Mouse (Mus musculus) testis, adult 2 months (tissue): Measurements from ENCODE around the gene Zfp36l1. TPM values are rescaled to one million over a fixed set of nuclear protein-coding genes. Genes with fewer than 3 reads are reported as not detected.

Source experiments
- H3K27ac ChIP-seq: fragments of 200-500 bp; 2 replicates; pipeline ENCODE4 v1.5.1; 2012; ENCODE audit warnings: low read depth, low read length; ENCODE audit not compliant: control insufficient read depth, insufficient read depth
- H3K27me3 ChIP-seq: fragments of 200-500 bp; 2 replicates; pipeline ENCODE4 v1.6.1; 2012; ENCODE audit warnings: mild to moderate bottlenecking, low read length, moderate library complexity; ENCODE audit not compliant: control insufficient read depth, insufficient read depth
- H3K36me3 ChIP-seq: fragments of 200-500 bp; 2 replicates; pipeline ENCODE4 v1.6.1; 2012; ENCODE audit warnings: mild to moderate bottlenecking, low read length; ENCODE audit not compliant: control insufficient read depth, insufficient read depth
- H3K4me1 ChIP-seq: fragments of 200-500 bp; 2 replicates; pipeline ENCODE4 v1.6.1; 2012; ENCODE audit warnings: low read length; ENCODE audit not compliant: control insufficient read depth, insufficient read depth
- H3K4me3 ChIP-seq: fragments of 200-500 bp; 2 replicates; pipeline ENCODE4 v1.5.1; 2012; ENCODE audit warnings: low read depth, mild to moderate bottlenecking, low read length, moderate library complexity, mixed read lengths; ENCODE audit not compliant: control insufficient read depth
- CTCF ChIP-seq: fragments of 200-500 bp; IDR thresholded peaks from 2 replicates; pipeline ENCODE4 v1.5.1; 2012; ENCODE audit warnings: low read depth, mild to moderate bottlenecking, inconsistent platforms, low read length, moderate library complexity; ENCODE audit not compliant: control insufficient read depth, insufficient read depth, insufficient replicate concordance
- POLR2A ChIP-seq: fragments of 200-500 bp; IDR thresholded peaks from 2 replicates; pipeline ENCODE4 v1.6.1; 2012; ENCODE audit warnings: low read depth, mild to moderate bottlenecking, inconsistent platforms, low read length, moderate library complexity; ENCODE audit not compliant: control insufficient read depth
- polyA plus RNA-seq: library from polyadenylated mRNA; depleted of rRNA; stranded (reverse); fragments of >200 nt; gene quantifications from 2 replicates; pipeline ENCODE4 v1.2.3, GENCODE M21; 2012

Zfp36l1 gene
- polyA plus RNA-seq, 1 experiment = 28.4 TPM

- Histone ChIP-seq H3K4me3 (no peak overlapping the region), H3K27ac (no peak overlapping the region), H3K4me1 (peaks cover 2% of the 10 kb centered on the region), H3K27me3 (no peaks in the 10 kb centered on the region), H3K36me3 (no peaks in the 10 kb centered on the region)
- TF ChIP-seq CTCF (no peak), POLR2A (no peak)
Measured at GRCm38 (mm10) chr12:80137246-80137645, 24.4 kb upstream of the Zfp36l1 start.

DNA sequence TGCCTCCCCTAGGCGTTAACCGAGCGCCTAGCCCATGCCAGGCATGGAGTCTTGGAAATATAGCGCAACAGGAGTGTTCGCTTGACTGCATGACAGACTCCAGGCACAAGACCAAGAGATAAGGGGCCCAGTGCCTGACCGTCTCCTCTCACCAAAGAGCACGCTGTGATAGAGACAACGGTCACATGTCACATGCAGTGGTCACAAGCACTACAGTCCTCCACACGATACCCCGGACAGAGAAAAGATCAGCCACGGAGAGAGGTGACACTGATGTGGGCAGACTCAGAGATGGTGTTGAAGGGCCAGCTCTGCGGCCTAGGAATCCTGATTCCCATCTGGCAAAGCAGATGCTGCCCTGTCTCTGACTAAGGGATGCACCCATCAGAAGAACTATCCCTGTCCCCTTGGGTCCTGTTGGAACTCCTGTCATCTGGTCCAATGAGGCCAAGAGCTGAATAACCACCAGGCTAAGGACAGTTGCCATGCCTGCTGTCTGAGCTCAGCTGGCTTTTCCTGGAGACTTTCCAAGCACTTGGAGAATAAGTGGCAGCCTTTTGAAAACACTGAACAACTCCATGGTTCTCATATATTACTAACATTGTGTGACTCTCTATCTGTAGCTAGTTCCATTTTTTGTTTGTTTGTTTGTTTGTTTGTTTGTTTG lies 23.6 kb upstream of the Zfp36l1 start:
- Histone ChIP-seq H3K4me1 (peaks cover 8% of the 10 kb centered on the region), H3K36me3 (no peaks in the 10 kb centered on the region), H3K27ac (no peak overlapping the region), H3K27me3 (no peaks in the 10 kb centered on the region), H3K4me3 (no peak overlapping the region)
- TF ChIP-seq POLR2A (no peak), CTCF (no peak)

DNA sequence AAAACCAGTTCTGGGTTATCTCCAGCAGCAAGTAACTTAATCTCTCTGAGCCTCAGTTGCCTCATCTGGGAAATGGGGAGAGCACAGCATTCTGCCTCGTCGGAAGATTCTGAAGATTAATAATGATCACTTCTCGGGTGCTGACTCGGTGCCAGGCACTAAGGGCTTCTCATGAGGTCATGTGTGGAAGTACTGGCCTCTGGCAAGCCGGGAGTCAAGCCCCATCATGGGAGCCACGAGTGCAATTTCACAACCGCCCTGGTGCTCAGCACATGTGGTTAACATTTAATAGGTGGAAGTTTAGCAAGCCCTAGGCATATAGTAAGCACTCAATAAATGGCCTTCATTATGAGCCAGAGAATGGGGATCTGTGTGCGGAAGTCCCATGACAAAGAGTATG lies 22.4 kb upstream of the Zfp36l1 start:
- H3K4me3 ChIP-seq = no peak overlapping the region
- no peaks in the 10 kb centered on the region for H3K36me3 ChIP-seq
- H3K4me1 ChIP-seq = peaks cover 14% of the 10 kb centered on the region
- TF ChIP-seq CTCF (no peak), POLR2A (no peak)
- no peak overlapping the region for H3K27ac ChIP-seq
- H3K27me3 ChIP-seq = no peaks in the 10 kb centered on the region

DNA sequence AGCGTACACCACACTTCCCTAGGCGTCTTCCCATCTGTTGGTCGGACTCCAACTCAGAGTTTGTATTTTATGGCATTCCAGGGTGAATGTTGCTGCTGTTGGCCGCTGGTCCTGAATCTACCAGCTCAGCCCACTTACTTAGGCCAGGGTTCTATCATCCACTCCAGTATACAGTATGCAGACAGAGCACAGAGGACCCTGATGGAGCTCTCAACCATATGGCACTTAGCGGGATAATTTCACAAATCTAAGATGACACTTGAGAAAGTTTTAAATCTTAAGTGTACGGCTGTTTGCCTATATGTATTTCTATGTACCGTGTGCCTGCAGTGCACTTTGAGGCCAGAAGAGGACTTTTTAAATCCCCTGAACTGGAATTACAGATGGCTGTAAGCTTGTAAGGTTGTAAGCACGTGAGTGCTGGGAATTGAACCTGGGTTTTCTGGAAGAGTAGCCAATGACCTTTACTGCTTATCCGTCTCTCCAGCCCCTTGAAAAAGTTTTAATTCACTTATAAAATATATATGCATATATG lies 20.3 kb upstream of the Zfp36l1 start:
- peak overlapping the region; percentile 91 for H3K27ac ChIP-seq
- peaks cover 14% of the 10 kb centered on the region for H3K4me1 ChIP-seq
- TF ChIP-seq POLR2A (no peak), CTCF (no peak)
- peak overlapping the region; percentile 90 for H3K4me3 ChIP-seq
- H3K36me3 ChIP-seq = no peaks in the 10 kb centered on the region
- H3K27me3 ChIP-seq = no peaks in the 10 kb centered on the region

DNA sequence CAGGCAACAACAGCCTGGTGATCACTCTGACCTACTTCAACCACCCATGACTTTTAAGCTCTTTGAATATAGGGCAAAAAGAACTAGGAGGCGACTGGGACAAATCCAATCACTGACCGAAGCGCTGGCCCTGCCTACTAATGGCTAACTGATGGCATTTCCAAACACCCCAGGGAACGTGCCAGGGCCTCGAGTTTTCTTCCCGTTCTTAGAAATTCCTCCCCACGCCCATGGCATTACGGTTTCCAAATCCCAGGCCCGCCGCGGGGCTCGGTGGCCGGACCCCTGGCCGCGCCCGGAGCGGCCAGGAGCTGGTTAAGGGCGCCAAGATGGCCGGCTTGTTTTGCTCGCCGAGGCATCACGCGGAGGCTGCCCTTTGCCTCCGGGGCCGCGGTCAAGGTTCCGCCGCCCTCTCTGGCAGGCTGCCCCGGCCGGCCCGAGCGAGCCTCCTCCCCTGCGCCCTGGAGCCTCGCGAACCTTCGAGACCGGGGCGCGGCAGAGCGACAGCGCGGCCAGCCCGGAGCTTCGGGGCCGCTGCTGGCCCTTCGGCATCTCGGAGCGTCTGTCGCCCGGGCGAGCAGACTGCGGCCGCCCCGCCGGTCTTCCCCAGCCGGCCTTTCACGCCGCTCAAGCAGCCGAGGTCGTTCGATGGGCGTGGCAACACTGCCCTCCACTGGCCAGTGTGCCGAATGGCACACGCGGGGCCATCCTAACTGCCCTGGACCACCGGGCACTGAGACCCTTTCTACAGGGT lies 19.6 kb upstream of the Zfp36l1 start:
- TF ChIP-seq POLR2A (peak; percentile 56; the same call in 1 of the 2 replicates), CTCF (peak; percentile 97)
- H3K27ac ChIP-seq = peak overlapping the region; percentile 91
- peak overlapping the region; percentile 90 for H3K4me3 ChIP-seq
- peaks cover 14% of the 10 kb centered on the region for H3K4me1 ChIP-seq
- no peaks in the 10 kb centered on the region for H3K36me3 ChIP-seq
- H3K27me3 ChIP-seq = no peaks in the 10 kb centered on the region

GRCm38 (mm10) chr12:80131359-80132249 lies 18.8 kb upstream of the Zfp36l1 start:
- no peaks in the 10 kb centered on the region for H3K27me3 ChIP-seq
- peak overlapping the region; percentile 91 for H3K27ac ChIP-seq
- H3K4me1 ChIP-seq = peaks cover 14% of the 10 kb centered on the region
- H3K36me3 ChIP-seq = no peaks in the 10 kb centered on the region
- peak overlapping the region; percentile 90 for H3K4me3 ChIP-seq
- TF ChIP-seq CTCF (no peak), POLR2A (no peak)

DNA sequence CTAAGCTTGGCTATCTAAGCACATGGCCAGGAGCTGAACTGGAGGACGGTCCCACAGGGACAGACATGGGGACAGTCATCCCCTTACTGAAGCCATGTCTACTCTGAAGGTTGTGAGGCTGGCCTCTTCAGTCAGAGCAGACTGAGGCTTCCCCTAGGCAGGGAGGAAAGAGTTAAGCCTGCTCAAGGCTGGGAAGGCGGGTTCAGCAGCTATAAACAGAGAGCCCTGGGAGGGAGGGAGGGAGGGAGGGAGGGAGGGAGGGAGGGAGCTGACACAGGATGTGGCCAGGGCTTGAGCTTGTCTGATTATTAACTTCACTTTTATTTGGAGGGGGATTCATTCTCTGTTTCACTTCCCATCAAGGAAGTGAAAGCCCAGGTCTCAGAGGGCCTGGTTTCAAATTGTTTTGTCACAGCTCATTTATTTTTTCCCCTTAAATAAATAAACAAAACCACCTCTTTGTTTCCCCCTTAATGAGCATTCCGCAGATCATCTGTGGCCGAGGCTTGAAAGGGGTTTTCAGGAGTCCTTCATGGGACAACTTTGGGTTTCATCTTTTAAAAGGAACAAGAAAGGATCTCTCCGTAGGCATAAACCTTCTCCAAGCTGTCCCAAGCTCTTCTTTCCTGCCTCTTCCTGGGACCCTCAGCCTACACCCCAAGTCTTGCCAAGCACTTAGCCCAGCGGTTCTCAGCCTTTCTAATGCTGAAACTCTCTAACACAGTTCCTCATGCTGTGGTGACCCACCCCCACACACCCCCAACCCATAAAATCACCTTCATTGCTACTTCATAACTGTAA lies 17.9 kb upstream of the Zfp36l1 start:
- Histone ChIP-seq H3K27ac (peak overlapping the region; percentile 60; the same call in 1 of the 2 replicates), H3K36me3 (no peaks in the 10 kb centered on the region), H3K4me3 (no peak overlapping the region), H3K27me3 (no peaks in the 10 kb centered on the region), H3K4me1 (peaks cover 14% of the 10 kb centered on the region)
- TF ChIP-seq POLR2A (no peak), CTCF (no peak)
